Mouse (Mus musculus) gonadal fat pad, adult 2 months (tissue): ENCODE results near the gene Cblb. TPM values are rescaled to one million over a fixed set of nuclear protein-coding genes. Genes with fewer than 3 reads are reported as not detected.

Experiments used
- DNase-seq: peaks from one replicate; pipeline ENCODE4 v3.0.0-alpha.2; 2012; ENCODE audit warnings: low read depth
- polyA plus RNA-seq: library from polyadenylated mRNA; depleted of rRNA; stranded (reverse); fragments of >200 nt; gene quantifications from 2 replicates; pipeline ENCODE4 v1.2.3, GENCODE M21; 2012

Gene Cblb
- polyA plus RNA-seq, 1 experiment, result 9.4 TPM

GRCm38 (mm10) chr16:52071290-52071689 is 40.3 kb downstream of the Cblb start:
- DNase-seq, result no peak

GRCm38 (mm10) chr16:52071766-52072209 is 40.8 kb downstream of the Cblb start:
- DNase-seq, result no peak

- no peak for DNase-seq
Measured at GRCm38 (mm10) chr16:52076652-52077051, 45.6 kb downstream of the Cblb start.

GRCm38 (mm10) chr16:52077901-52078300 is 46.9 kb downstream of the Cblb start:
- no peak for DNase-seq

- no peak for DNase-seq
Measured at GRCm38 (mm10) chr16:52078758-52079474, 47.9 kb downstream of the Cblb start.

- DNase-seq, result no peak
Measured at GRCm38 (mm10) chr16:52079475-52079823, 48.4 kb downstream of the Cblb start.

- no peak for DNase-seq
Measured at GRCm38 (mm10) chr16:52080619-52081395, 49.8 kb downstream of the Cblb start.

- DNase-seq, result no peak
Measured at GRCm38 (mm10) chr16:52081756-52082155, 50.7 kb downstream of the Cblb start.

- DNase-seq, result no peak
Measured at GRCm38 (mm10) chr16:52086793-52087450, 55.9 kb downstream of the Cblb start.

GRCm38 (mm10) chr16:52089354-52089753 is 58.3 kb downstream of the Cblb start:
- no peak for DNase-seq

GRCm38 (mm10) chr16:52090899-52091298 is 59.9 kb downstream of the Cblb start:
- no peak for DNase-seq

- no peak for DNase-seq
Measured at GRCm38 (mm10) chr16:52093325-52094253, 62.6 kb downstream of the Cblb start.

- peak; percentile 55 for DNase-seq
Measured at GRCm38 (mm10) chr16:52094735-52095459, 63.9 kb downstream of the Cblb start.

GRCm38 (mm10) chr16:52095643-52096042 is 64.6 kb downstream of the Cblb start:
- no peak for DNase-seq

GRCm38 (mm10) chr16:52100466-52100865 is 69.4 kb downstream of the Cblb start:
- DNase-seq, result no peak

GRCm38 (mm10) chr16:52104608-52105007 is 73.6 kb downstream of the Cblb start:
- no peak for DNase-seq

- no peak for DNase-seq
Measured at GRCm38 (mm10) chr16:52107836-52108235, 76.8 kb downstream of the Cblb start.

- DNase-seq, result no peak
Measured at GRCm38 (mm10) chr16:52114473-52114872, 83.4 kb downstream of the Cblb start.

GRCm38 (mm10) chr16:52119003-52119402 is 88.0 kb downstream of the Cblb start:
- no peak for DNase-seq

- DNase-seq, result no peak
Measured at GRCm38 (mm10) chr16:52124974-52125373, 93.9 kb downstream of the Cblb start.

- no peak for DNase-seq
Measured at GRCm38 (mm10) chr16:52125896-52126295, 94.9 kb downstream of the Cblb start.
